In the genomic region with DNA sequence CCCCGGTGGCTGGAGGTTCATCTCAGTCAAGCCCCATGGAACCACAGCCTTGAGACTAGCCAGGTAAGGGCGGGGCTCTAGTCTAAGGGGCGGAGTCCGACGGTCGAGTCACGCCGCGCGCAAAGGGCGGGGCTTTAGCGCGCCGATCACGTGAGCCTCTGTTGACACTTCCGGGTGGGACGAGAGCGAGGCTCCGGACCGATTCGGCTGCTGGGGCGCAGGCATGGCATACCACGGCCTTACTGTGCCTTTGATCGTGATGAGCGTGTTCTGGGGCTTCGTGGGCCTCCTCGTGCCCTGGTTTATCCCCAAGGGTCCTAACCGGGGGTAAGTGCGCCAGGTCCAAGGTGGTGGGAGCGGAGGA, we compare ENCODE assay signal across 8 mouse cellular contexts. TPM values are rescaled to one million over a fixed set of nuclear protein-coding genes. Genes with fewer than 3 reads are reported as not detected.
DNase-seq lines count a peak whose midpoint lies in the region; TF ChIP-seq lines count a peak whose summit lies in the region.

No protein-coding gene starts in this region.

- peak overlapping the region; percentile 97 for H3K27ac ChIP-seq in gastrocnemius, adult 2 months

- peaks cover 13% of the 10 kb centered on the region for H3K27me3 ChIP-seq in megakaryocyte, embryonic 14.5 days (replicated peaks)

- TF ChIP-seq CTCF in gastrocnemius, adult 2 months (IDR thresholded peaks at IDR 0.05) = no peak

- intact Hi-C loops in gastrocnemius, adult 2 months (cut with DNase I) = loop anchor here (5.0 kb wide), 1 partner anchor 41 kb away; the partner anchor contains the start of gene Crebrf

- peak overlapping the region; percentile 85 for H3K4me3 ChIP-seq in gastrocnemius, adult 2 months
- H3K4me3 ChIP-seq in megakaryocyte, embryonic 14.5 days (replicated peaks) = peak overlapping the region; percentile 93

- H3K9me3 ChIP-seq in megakaryocyte, embryonic 14.5 days = peaks cover 4% of the 10 kb centered on the region; the same call in 1 of the 2 replicates

- peak; percentile 87 for DNase-seq in WW6 (ENCODE audit: low read depth, low spot score)
- peak; percentile 76 to 87 for DNase-seq in cerebellum, postnatal 4 days (ENCODE audit: low spot score in 2 of 2)
- peak; percentile 93 for DNase-seq in gastrocnemius, adult 2 months
- DNase-seq in hindlimb bud, embryonic 11.5 days (ENCODE audit: extremely low spot score, low read depth, low spot score) = peak; percentile 52
- DNase-seq in left cerebral cortex, adult 8-10 months (ENCODE audit: low spot score in 2 of 2) = peak; percentile 83 to 86
- peak; percentile 94 for DNase-seq in right cerebral cortex, postnatal 10 days (ENCODE audit: low spot score in 2 of 2)
- peak; percentile 84 for DNase-seq in urinary bladder, postnatal 25 days (ENCODE audit: low spot score)

- H3K36me3 ChIP-seq in megakaryocyte, embryonic 14.5 days (replicated peaks; ENCODE audit: low read length) = peaks cover 24% of the 10 kb centered on the region

- peaks cover 53% of the 10 kb centered on the region for H3K4me1 ChIP-seq in megakaryocyte, embryonic 14.5 days

RNA-seq across cellular contexts. Expression of gene Atp6v0e, which starts 13.2 kb away (rescaled TPM):
- 10 to 100 TPM; 28.7 to 31.2 TPM for total RNA-seq in gastrocnemius, adult 2 months (2021)
- total RNA-seq in left cerebral cortex, adult 8-10 months (2022) = 10 to 100 TPM; 34.5 to 46.9 (median 43.4) TPM
- 15.6 and 16.1 TPM in 2 replicates for polyA plus RNA-seq in megakaryocyte, embryonic 14.5 days (2012; ENCODE audit: insufficient read depth, low replicate concordance)

RNA-seq across cellular contexts. Expression of gene Crebrf, which starts 39.2 kb away (rescaled TPM):
- 10 to 100 TPM; 39.6 to 40.2 TPM for total RNA-seq in gastrocnemius, adult 2 months (2021)
- total RNA-seq in left cerebral cortex, adult 8-10 months (2022) = 100 to 1,000 TPM; 167 to 219 (median 192) TPM
- 1.4 and 4.5 TPM in 2 replicates for polyA plus RNA-seq in megakaryocyte, embryonic 14.5 days (2012; ENCODE audit: insufficient read depth, low replicate concordance)

Comparison
In these comparisons a context has a peak if more than half of its experiments do, and no peak if none do; other contexts are left out.
1. Peak in every context shown above with its lines: DNase-seq, H3K4me3 ChIP-seq and H3K27ac ChIP-seq.
2. RNA of gene Crebrf, which starts 39.2 kb away (total RNA-seq): 167 to 219 TPM in left cerebral cortex, adult 8-10 months; 39.6 to 40.2 TPM in gastrocnemius, adult 2 months; every median in the first group is over 4 times any median in the second.